Mouse (Mus musculus) G1E (cell line): ENCODE results near the gene Krtdap.

Experiments
- CTCF ChIP-seq: IDR thresholded peaks from 2 replicates; pipeline ENCODE4 v1.5.1; 2012; ENCODE audit warnings: low read depth, low read length, inconsistent platforms, mixed read lengths
- GATA1 ChIP-seq: IDR thresholded peaks from 2 replicates; pipeline ENCODE4 v1.6.1; 2012; ENCODE audit warnings: borderline replicate concordance, low read length, inconsistent platforms, mixed read lengths
- TAL1 ChIP-seq: conservative IDR thresholded peaks from 2 replicates; pipeline ENCODE4 v1.6.1; 2012; ENCODE audit warnings: low read depth, low read length, inconsistent platforms, mixed read lengths

- TF ChIP-seq TAL1 (no peak), CTCF (no peak), GATA1 (no peak)
Measured at GRCm38 (mm10) chr7:30757001-30757400, 30.7 kb upstream of the Krtdap start.
